Mouse (Mus musculus) kidney, adult 2 months (tissue): ENCODE results near the gene Deaf1. TPM values are rescaled to one million over a fixed set of nuclear protein-coding genes. Genes with fewer than 3 reads are reported as not detected.

ENCODE experiments used
- DNase-seq: peaks from one replicate; pipeline ENCODE4 v3.0.0; 2021
- H3K27ac ChIP-seq: fragments of 200-500 bp; 2 replicates; pipeline ENCODE4 v1.5.1; 2012; ENCODE audit warnings: low read depth, low read length, control low read depth, inconsistent platforms; ENCODE audit not compliant: insufficient read depth
- H3K27me3 ChIP-seq: fragments of 200-500 bp; replicated peaks from 2 replicates; pipeline ENCODE4 v1.6.1; 2012; ENCODE audit warnings: mild to moderate bottlenecking, moderate library complexity, low read length, inconsistent platforms; ENCODE audit not compliant: control insufficient read depth, insufficient read depth
- H3K36me3 ChIP-seq: fragments of 200-500 bp; 2 replicates; pipeline ENCODE4 v1.6.1; 2012; ENCODE audit warnings: mild to moderate bottlenecking, moderate library complexity, low read length, inconsistent platforms; ENCODE audit not compliant: control insufficient read depth, insufficient read depth
- H3K4me1 ChIP-seq: fragments of 200-500 bp; 2 replicates; pipeline ENCODE4 v1.6.1; 2011; ENCODE audit warnings: low read length; ENCODE audit not compliant: control insufficient read depth, insufficient read depth
- H3K4me3 ChIP-seq: fragments of 200-500 bp; 2 replicates; pipeline ENCODE4 v1.5.1; 2011; ENCODE audit warnings: mild to moderate bottlenecking, low read depth, low read length, control low read depth; ENCODE audit not compliant: insufficient read depth
- CTCF ChIP-seq: fragments of 200-500 bp; conservative IDR thresholded peaks from 2 replicates; pipeline ENCODE4 v1.5.1; 2011; ENCODE audit warnings: low read depth, mild to moderate bottlenecking, control low read depth, low read length, moderate library complexity, mixed read lengths; ENCODE audit not compliant: insufficient read depth, insufficient read length
- POLR2A ChIP-seq: fragments of 200-500 bp; IDR thresholded peaks from one replicate; pipeline ENCODE4 v1.6.1; 2011; ENCODE audit warnings: low read depth, low read length, control low read depth
- WGBS: fragments of 180-500 bp; shearing (Covaris S2); methylation state at CpG from one replicate; pipeline ENCODE4 v1.1.7; 2018; 5-methylcytosine and 5-hydroxymethylcytosine counted together
- polyA plus RNA-seq: library from polyadenylated mRNA; depleted of rRNA; stranded (reverse); fragments of >200 nt; gene quantifications from 2 replicates; pipeline ENCODE4 v1.2.3, GENCODE M21; 2012; rRNA removed

The Deaf1 gene
- 25.4 and 26.8 TPM in 2 replicates for polyA plus RNA-seq

DNA sequence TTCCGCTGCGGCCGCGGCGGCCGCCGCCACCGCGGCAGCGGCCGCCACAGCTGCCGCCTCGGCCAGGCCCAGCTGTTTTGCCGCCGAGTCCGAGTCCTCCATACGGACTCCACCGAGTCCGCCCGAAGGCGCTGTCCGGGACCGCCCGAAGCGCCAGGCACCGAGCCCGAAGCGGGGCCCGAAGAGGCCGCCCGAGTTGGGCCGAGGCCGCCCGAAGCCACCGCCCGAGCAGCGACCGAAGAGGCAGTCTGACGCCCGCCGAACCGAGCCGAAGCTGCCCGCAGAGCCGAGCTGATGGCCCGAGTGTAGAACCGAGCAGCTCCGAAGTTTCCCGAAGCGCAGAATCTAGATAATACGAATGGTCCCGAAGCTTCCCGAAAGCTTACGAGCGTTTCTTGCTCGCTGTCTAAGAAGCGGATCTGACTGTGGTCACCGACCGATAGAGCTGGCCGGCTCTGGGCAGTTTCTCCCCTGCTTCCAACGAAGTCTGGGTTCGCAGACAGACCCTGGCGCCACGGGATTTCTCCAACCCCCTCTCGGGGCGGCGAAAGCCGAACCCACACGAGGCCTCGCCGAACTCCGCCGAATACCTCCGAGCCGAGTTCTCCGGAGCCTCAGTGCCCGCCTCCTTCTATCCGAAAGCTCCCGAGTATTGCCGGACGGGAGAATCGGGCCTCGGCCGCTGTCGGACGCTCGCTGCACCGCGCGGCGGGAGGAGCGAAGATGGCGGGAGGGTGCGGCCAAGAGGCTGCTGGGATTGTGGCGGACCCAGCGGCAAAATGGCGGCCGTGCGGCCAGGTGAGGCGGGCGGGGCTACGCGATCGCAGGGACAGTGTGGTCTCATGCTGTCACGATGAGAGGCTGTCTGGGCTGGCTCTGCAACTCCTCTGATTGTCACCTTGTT is at the start of gene Deaf1, which contains the start of gene Tmem80:
Deaf1 (minus strand) TSS at position 222 of the 904 bp plus-strand sequence.
Tmem80 (plus strand) TSS at position 271 of the 904 bp plus-strand sequence.
- peak; percentile 99 for DNase-seq
- no peaks in the 10 kb centered on the region for H3K27me3 ChIP-seq
- H3K4me1 ChIP-seq = peaks cover 20% of the 10 kb centered on the region
- no peaks in the 10 kb centered on the region for H3K36me3 ChIP-seq
- under 1% methylated on average over 105 of the region's 105 CpGs for WGBS
- TF ChIP-seq POLR2A (peak; percentile 87), CTCF (no peak)
- H3K27ac ChIP-seq = peak within 1 kb of the TSS; percentile 100
- peak within 1 kb of the TSS; percentile 72 for H3K4me3 ChIP-seq

DNA sequence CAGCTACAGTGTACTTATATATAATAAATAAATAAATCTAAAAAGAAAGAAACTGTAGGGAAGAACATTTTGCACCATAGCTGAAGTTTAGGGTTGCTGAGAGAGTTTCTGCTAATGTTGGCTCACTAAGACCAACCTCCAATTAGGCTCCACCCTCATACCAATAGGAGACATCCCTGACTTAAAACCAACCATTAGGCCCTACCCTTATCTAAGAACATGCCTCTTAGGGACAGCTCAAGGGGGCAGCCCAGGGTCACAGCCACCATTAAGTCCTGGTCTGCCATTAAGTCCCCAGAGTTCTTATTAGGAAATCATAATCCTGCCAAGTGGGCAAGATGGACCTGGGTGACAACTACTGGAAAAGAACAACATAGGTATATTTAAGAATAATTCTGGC is 46.9 kb upstream of the Deaf1 start:
- H3K36me3 ChIP-seq = no peaks in the 10 kb centered on the region
- DNase-seq = no peak
- H3K27ac ChIP-seq = no peak overlapping the region
- peaks cover 3% of the 10 kb centered on the region; the same call in 1 of the 2 replicates for H3K4me1 ChIP-seq
- no peaks in the 10 kb centered on the region for H3K27me3 ChIP-seq
- TF ChIP-seq CTCF = no peak
- no peak for TF ChIP-seq POLR2A
- H3K4me3 ChIP-seq = no peak overlapping the region

DNA sequence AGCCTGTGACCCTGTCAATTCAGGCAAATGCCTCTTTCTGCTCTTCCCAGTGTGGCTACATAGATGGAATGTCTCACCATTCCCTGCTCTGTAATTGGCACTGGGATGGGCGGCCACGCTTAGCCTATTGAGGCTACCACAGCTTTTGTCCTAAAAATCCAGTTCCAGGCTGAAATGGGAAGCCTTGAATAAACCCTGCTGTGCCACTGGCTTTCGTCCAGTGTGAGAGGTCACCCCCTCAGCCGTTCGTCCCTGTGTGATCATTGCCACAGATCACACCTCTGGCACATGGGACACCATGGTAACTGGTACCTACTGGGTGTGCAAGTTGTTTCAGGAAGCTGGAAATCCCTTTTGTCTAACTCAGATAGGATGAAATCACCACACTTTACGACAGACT is 46.1 kb upstream of the Deaf1 start:
- no peak for TF ChIP-seq CTCF
- TF ChIP-seq POLR2A = no peak
- Histone ChIP-seq H3K36me3 (no peaks in the 10 kb centered on the region), H3K27me3 (no peaks in the 10 kb centered on the region), H3K4me1 (peaks cover 3% of the 10 kb centered on the region; the same call in 1 of the 2 replicates), H3K27ac (no peak overlapping the region), H3K4me3 (no peak overlapping the region)
- 67% methylated on average over 6 of the region's 6 CpGs for WGBS
- DNase-seq = no peak

DNA sequence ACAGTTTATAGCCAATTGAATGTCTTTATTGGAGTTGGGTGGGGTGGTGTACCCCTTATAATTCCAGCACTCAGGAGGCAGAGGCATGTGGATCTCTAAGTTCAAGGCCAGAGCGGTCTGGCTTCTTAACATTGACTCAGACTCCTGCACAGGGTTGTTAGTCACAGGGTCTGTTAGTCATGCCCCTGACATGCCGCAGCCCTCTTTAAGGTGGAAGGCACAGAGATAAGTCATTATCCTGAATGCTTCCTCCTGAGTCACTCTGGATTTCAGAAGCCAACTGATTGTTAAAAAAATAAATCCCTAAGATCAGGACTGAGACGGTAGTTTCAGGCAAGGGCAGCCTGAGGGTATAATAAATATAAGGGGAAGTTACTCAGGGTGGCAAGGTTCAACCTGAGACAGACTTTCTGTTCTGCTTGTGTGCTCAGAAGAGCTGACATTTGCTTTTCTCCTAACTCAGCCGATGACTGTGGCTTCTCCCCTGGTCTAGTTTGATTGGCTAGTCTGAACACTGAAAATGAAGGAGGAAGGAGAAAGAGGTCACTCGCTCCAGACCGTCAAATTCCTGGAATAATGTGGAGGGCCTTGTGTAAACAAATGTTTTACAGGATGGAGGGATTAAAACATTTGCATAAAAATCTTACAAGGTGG is 44.6 kb upstream of the Deaf1 start:
- peak overlapping the region; percentile 47 for H3K27ac ChIP-seq
- WGBS = 28% methylated on average over 6 of the region's 6 CpGs

DNA sequence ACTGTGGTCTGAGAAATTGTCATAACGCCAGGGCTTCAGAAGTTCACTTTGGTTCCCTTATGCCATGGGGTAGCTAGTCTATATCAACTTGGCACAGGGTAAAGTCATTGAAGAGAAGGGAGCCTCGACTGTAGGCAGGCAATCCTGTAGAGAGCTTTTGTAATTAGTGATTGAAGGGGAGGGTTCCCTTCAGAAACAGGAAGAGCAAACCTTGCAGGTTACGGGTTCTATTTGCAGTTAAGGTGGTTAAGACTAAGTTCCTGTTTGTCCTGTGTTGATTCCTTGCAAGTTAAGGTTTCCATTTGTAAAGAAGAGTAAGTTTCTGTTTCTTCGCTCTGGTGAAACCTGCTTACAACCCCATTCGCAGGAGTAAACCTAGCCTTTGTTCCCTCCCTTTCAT is 42.4 kb upstream of the Deaf1 start:
- WGBS = 77% methylated on average over 5 of the region's 5 CpGs
- Histone ChIP-seq H3K27me3 (no peaks in the 10 kb centered on the region), H3K27ac (no peak overlapping the region), H3K36me3 (no peaks in the 10 kb centered on the region), H3K4me3 (no peak overlapping the region), H3K4me1 (peaks cover 3% of the 10 kb centered on the region; the same call in 1 of the 2 replicates)
- no peak for DNase-seq
- TF ChIP-seq POLR2A (no peak), CTCF (no peak)

More for the DNA sequence above, 44.6 kb upstream of the Deaf1 start:
- no peaks in the 10 kb centered on the region for H3K36me3 ChIP-seq
- no peaks in the 10 kb centered on the region for H3K27me3 ChIP-seq
- no peak overlapping the region for H3K4me3 ChIP-seq
- H3K4me1 ChIP-seq = peaks cover 3% of the 10 kb centered on the region; the same call in 1 of the 2 replicates
- peak; percentile 65 for DNase-seq
- TF ChIP-seq CTCF = no peak
- TF ChIP-seq POLR2A = no peak

DNA sequence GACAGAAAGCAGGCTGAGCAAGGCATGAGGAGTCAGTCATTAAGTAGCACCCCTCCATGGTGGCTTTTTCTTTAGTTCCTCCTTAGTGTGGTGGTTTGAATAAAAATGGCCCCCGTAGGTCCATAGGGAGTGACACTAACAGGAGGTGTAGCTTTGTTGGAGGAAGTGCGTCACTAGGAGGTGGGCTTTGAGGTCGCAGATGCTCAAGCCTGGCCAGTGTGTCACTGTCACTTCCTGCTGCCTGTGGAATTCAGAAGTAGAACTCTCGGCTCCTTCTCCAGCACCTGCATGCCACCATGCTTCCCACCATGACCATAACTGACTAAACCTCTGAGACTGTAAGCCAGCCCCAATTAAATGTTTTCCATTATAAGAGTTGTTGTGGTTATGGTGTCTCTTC is 39.9 kb upstream of the Deaf1 start:
- no peaks in the 10 kb centered on the region for H3K27me3 ChIP-seq
- no peak overlapping the region for H3K27ac ChIP-seq
- peaks cover 3% of the 10 kb centered on the region; the same call in 1 of the 2 replicates for H3K4me1 ChIP-seq
- WGBS = 83% methylated on average over 4 of the region's 4 CpGs
- DNase-seq = no peak
- H3K36me3 ChIP-seq = no peaks in the 10 kb centered on the region
- no peak overlapping the region for H3K4me3 ChIP-seq
- TF ChIP-seq CTCF (no peak), POLR2A (no peak)

DNA sequence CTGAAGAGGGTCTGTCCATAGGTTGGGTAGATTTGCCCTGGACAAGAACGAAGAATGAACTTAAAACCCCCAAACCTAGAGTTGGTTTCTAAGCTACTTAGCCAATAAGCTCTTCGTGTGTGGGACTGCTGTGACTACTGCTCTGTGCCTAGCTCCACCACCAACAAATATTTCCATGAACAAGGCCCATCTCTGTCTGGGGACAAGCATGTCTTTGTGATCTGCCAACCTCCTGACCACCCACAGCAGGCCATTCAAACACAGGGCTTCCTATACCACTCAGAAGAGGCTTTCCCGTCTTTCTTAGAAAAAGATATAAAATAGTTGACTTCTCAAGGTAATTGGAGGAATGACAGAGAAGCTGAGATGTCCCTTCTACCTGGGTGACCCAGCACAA is 37.6 kb upstream of the Deaf1 start:
- Histone ChIP-seq H3K27me3 (no peaks in the 10 kb centered on the region), H3K4me1 (no peaks in the 10 kb centered on the region), H3K4me3 (no peak overlapping the region), H3K36me3 (no peaks in the 10 kb centered on the region), H3K27ac (no peak overlapping the region)
- WGBS = 77% methylated on average over 3 of the region's 3 CpGs
- DNase-seq = no peak
- TF ChIP-seq CTCF = no peak
- no peak for TF ChIP-seq POLR2A
